In genomic region chr2:143889131-143889859, GRCm38 (mm10) we compare ENCODE assay signal across 15 mouse cellular contexts. TPM values are rescaled to one million over a fixed set of nuclear protein-coding genes. Genes with fewer than 3 reads are reported as not detected.
DNase-seq lines count a peak whose midpoint lies in the region; ATAC-seq and TF ChIP-seq lines count a peak whose summit lies in the region.
"Had no signal": no experiment of that assay in that cellular context is flagged by ENCODE, and none has a peak within 500 bp of the region (broad histone marks: within the 10 kb centered on the region; RNA-seq: fewer than 3 reads in every experiment).

No protein-coding gene starts in this region.

- no peak for TF ChIP-seq POLR2A in heart, adult 2 months (IDR thresholded peaks at IDR 0.05; ENCODE audit: insufficient read depth, low read depth, low read length)

- H3K36me3 ChIP-seq in heart, adult 2 months (ENCODE audit: control insufficient read depth, insufficient read depth, low read length) = no peaks in the 10 kb centered on the region
- no peaks in the 10 kb centered on the region for H3K36me3 ChIP-seq in midbrain, embryonic 11.5 days (ENCODE audit: control insufficient read depth, insufficient read depth, low read length)
- no peaks in the 10 kb centered on the region for H3K36me3 ChIP-seq in midbrain, embryonic 10.5 days
- no peaks in the 10 kb centered on the region for H3K36me3 ChIP-seq in liver, embryonic 15.5 days (replicated peaks)
- H3K36me3 ChIP-seq: heart, embryonic 13.5 days; hindbrain, embryonic 12.5 days had no signal

- DNase-seq in heart, adult 11 months = peak; percentile 55
- no peak for DNase-seq in heart, adult 2 months
- DNase-seq in midbrain, embryonic 11.5 days (ENCODE audit: low spot score, missing footprints) = peak; percentile 41
- DNase-seq in midbrain, embryonic 10.5 days (ENCODE audit: low spot score) = no peak
- no peak for DNase-seq in neural tube, embryonic 10.5 days (ENCODE audit: extremely low spot score, low spot score)
- DNase-seq in layer of hippocampus, adult 8-10 months (ENCODE audit: low spot score in 2 of 2) = no peak
- DNase-seq in layer of hippocampus, adult 2 months (ENCODE audit: low spot score in 2 of 2) = no peak
- DNase-seq: cerebellum, postnatal 14 days; thymus, adult 2 months had no signal

- intact Hi-C loops in heart, adult 2 months (cut with DNase I) = no loop called here

- no peak overlapping the region for H3K4me2 ChIP-seq in midbrain, embryonic 11.5 days
- H3K4me2 ChIP-seq in liver, embryonic 15.5 days = peak overlapping the region; percentile 23
- H3K4me2 ChIP-seq: heart, embryonic 13.5 days; hindbrain, embryonic 12.5 days had no signal

- no peaks in the 10 kb centered on the region for H3K79me2 ChIP-seq in heart, adult 2 months (replicated peaks; ENCODE audit: control insufficient read depth, insufficient read depth, low read length)

- no peak overlapping the region for H3K27ac ChIP-seq in heart, adult 2 months
- no peak overlapping the region for H3K27ac ChIP-seq in midbrain, embryonic 11.5 days (ENCODE audit: low read depth, low read length)
- H3K27ac ChIP-seq in midbrain, embryonic 10.5 days (replicated peaks) = no peak overlapping the region
- H3K27ac ChIP-seq in liver, embryonic 15.5 days (replicated peaks) = 0 out of 2 replicates have a peak overlapping the region, but pooled peaks have one; percentile 24
- H3K27ac ChIP-seq in layer of hippocampus, adult 2 months = no peak overlapping the region
- H3K27ac ChIP-seq: heart, embryonic 13.5 days; hindbrain, embryonic 12.5 days; macrophage had no signal

- no peak overlapping the region for H3K9ac ChIP-seq in heart, adult 2 months (ENCODE audit: low read depth, low read length)
- no peak overlapping the region for H3K9ac ChIP-seq in midbrain, embryonic 11.5 days (ENCODE audit: low read length)
- no peak overlapping the region for H3K9ac ChIP-seq in liver, embryonic 15.5 days
- H3K9ac ChIP-seq: heart, embryonic 13.5 days; hindbrain, embryonic 12.5 days had no signal

- no peak for TF ChIP-seq EP300 in heart, adult 2 months (IDR thresholded peaks at IDR 0.05; ENCODE audit: insufficient read depth, low read depth, low read length)

- no peak for ATAC-seq in midbrain, embryonic 11.5 days (ENCODE audit: low FRiP score)
- peak; percentile 12; the same call in 1 of the 2 replicates for ATAC-seq in liver, embryonic 15.5 days (ENCODE audit: insufficient read depth)

- TF ChIP-seq CTCF in heart, adult 2 months (IDR thresholded peaks at IDR 0.05) = no peak
- TF ChIP-seq CTCF in layer of hippocampus, adult 2 months (conservative IDR thresholded peaks at IDR 0.05) = no peak

- 74% methylated on average over 15 of the region's 15 CpGs for WGBS in heart, adult 2 months
- WGBS in midbrain, embryonic 11.5 days = 85% methylated on average over 15 of the region's 15 CpGs
- WGBS in midbrain, embryonic 10.5 days = 88% methylated on average over 15 of the region's 15 CpGs
- WGBS in liver, embryonic 15.5 days (ENCODE audit: insufficient replicate concordance) = 41% methylated on average over 15 of the region's 15 CpGs

- no peak overlapping the region for H3K4me3 ChIP-seq in heart, adult 2 months
- no peak overlapping the region for H3K4me3 ChIP-seq in midbrain, embryonic 11.5 days (ENCODE audit: low read depth, low read length)
- H3K4me3 ChIP-seq in midbrain, embryonic 10.5 days = no peak overlapping the region
- no peak overlapping the region for H3K4me3 ChIP-seq in liver, embryonic 15.5 days (replicated peaks)
- no peak overlapping the region for H3K4me3 ChIP-seq in layer of hippocampus, adult 2 months
- H3K4me3 ChIP-seq: erythroblast, embryonic 14.5 days; heart, embryonic 13.5 days; hindbrain, embryonic 12.5 days; myocyte had no signal

- no peaks in the 10 kb centered on the region for H3K4me1 ChIP-seq in heart, adult 2 months (ENCODE audit: control insufficient read depth, insufficient read depth, low read length)
- H3K4me1 ChIP-seq in midbrain, embryonic 11.5 days (ENCODE audit: control insufficient read depth, insufficient read depth, low read length) = no peaks in the 10 kb centered on the region
- H3K4me1 ChIP-seq in midbrain, embryonic 10.5 days = no peaks in the 10 kb centered on the region
- peaks cover 11% of the 10 kb centered on the region for H3K4me1 ChIP-seq in liver, embryonic 15.5 days (replicated peaks)
- H3K4me1 ChIP-seq: heart, embryonic 13.5 days; hindbrain, embryonic 12.5 days had no signal

- no peaks in the 10 kb centered on the region for H3K27me3 ChIP-seq in heart, adult 2 months (ENCODE audit: control insufficient read depth, insufficient read depth, low read length)
- no peaks in the 10 kb centered on the region for H3K27me3 ChIP-seq in midbrain, embryonic 11.5 days (ENCODE audit: control insufficient read depth, insufficient read depth, low read length)
- no peaks in the 10 kb centered on the region for H3K27me3 ChIP-seq in midbrain, embryonic 10.5 days (ENCODE audit: low read depth, poor library complexity, severe bottlenecking)
- no peaks in the 10 kb centered on the region for H3K27me3 ChIP-seq in liver, embryonic 15.5 days
- H3K27me3 ChIP-seq: heart, embryonic 13.5 days; hindbrain, embryonic 12.5 days had no signal

- H3K9me3 ChIP-seq in midbrain, embryonic 11.5 days (ENCODE audit: control insufficient read depth, low read length) = no peaks in the 10 kb centered on the region
- H3K9me3 ChIP-seq in midbrain, embryonic 10.5 days (replicated peaks) = no peaks in the 10 kb centered on the region
- no peaks in the 10 kb centered on the region for H3K9me3 ChIP-seq in liver, embryonic 15.5 days (replicated peaks)
- H3K9me3 ChIP-seq: hindbrain, embryonic 12.5 days had no signal

RNA-seq across cellular contexts. Expression of gene Dstn, which starts 25.8 kb away (rescaled TPM):
- 100 to 1,000 TPM; 163 to 166 TPM for total RNA-seq in heart, adult 2 months (2021)
- polyA plus RNA-seq in heart, adult 2 months (2012; rRNA removed) = 54.8 and 85.7 TPM in 2 replicates
- polyA plus RNA-seq in midbrain, embryonic 11.5 days (2014; fragmentation: Nextera tagmentation; extraction: Ambion mirVana) = 426 and 436 TPM in 2 replicates
- polyA plus RNA-seq in midbrain, embryonic 10.5 days (2016; fragmentation: Nextera tagmentation; extraction: Ambion mirVana) = 314 and 333 TPM in 2 replicates
- 119 and 121 TPM in 2 replicates for polyA plus RNA-seq in liver, embryonic 15.5 days (2015; fragmentation: Nextera tagmentation; extraction: Ambion mirVana)
- total RNA-seq in layer of hippocampus, adult 8-10 months (2022) = 100 to 1,000 TPM; 176 to 193 (median 185) TPM
- total RNA-seq in layer of hippocampus, adult 2 months (2021) = 100 to 1,000 TPM; 188 to 189 TPM

RNA-seq across cellular contexts. Expression of gene Bfsp1, which starts 26.3 kb away (rescaled TPM):
- total RNA-seq in heart, adult 2 months (2021) = under 1 TPM; 0.25 to 0.26 TPM
- polyA plus RNA-seq in heart, adult 2 months (2012; rRNA removed) = 0.27 and 0.32 TPM in 2 replicates
- polyA plus RNA-seq in midbrain, embryonic 11.5 days (2014; fragmentation: Nextera tagmentation; extraction: Ambion mirVana) = 2.7 TPM in 2 replicates
- 1.7 and 2.2 TPM in 2 replicates for polyA plus RNA-seq in midbrain, embryonic 10.5 days (2016; fragmentation: Nextera tagmentation; extraction: Ambion mirVana)
- 0.14 and 0.22 TPM in 2 replicates for polyA plus RNA-seq in liver, embryonic 15.5 days (2015; fragmentation: Nextera tagmentation; extraction: Ambion mirVana)
- 1 to 10 TPM; 1.2 to 3.0 (median 1.9) TPM for total RNA-seq in layer of hippocampus, adult 8-10 months (2022)
- 1 to 10 TPM in 1 of 2 experiments, under 1 TPM in 1; 0.61 to 1.1 TPM for total RNA-seq in layer of hippocampus, adult 2 months (2021)
- polyA plus RNA-seq: erythroblast, embryonic 14.5 days had no signal

Comparison
In these comparisons a context has a peak if more than half of its experiments do, and no peak if none do; other contexts are left out.
1. DNase-seq: peak in heart, adult 11 months (single experiment) and midbrain, embryonic 11.5 days (single experiment); none in heart, adult 2 months (0 of 2), midbrain, embryonic 10.5 days (single experiment), neural tube, embryonic 10.5 days (single experiment), layer of hippocampus, adult 8-10 months (0 of 2) and layer of hippocampus, adult 2 months (0 of 2).